Mouse (Mus musculus): ENCODE data around the gene Tmem9.

Tmem9 gene

GRCm38 (mm10) chr1:136031697-136032096 lies 23.7 kb downstream of the Tmem9 start:
- DNase-seq = peak; percentile 53 to 66

GRCm38 (mm10) chr1:136032961-136033360 lies 25.0 kb downstream of the Tmem9 start:
- DNase-seq = no peak

- DNase-seq = no peak
These were observed 31.0 kb downstream of the Tmem9 start for GRCm38 (mm10) chr1:136038746-136039538.

GRCm38 (mm10) chr1:136040452-136040851 lies 32.5 kb downstream of the Tmem9 start:
- no peak for DNase-seq

GRCm38 (mm10) chr1:136040874-136041273 lies 32.9 kb downstream of the Tmem9 start:
- no peak for DNase-seq

- peak; percentile 45 to 80 for DNase-seq
These were observed 37.8 kb downstream of the Tmem9 start for GRCm38 (mm10) chr1:136045774-136046173.

- peak in 1 of 2 experiments; percentile 24 for DNase-seq
These were observed 39.5 kb downstream of the Tmem9 start for GRCm38 (mm10) chr1:136047432-136047831.

- no peak for DNase-seq
These were observed 39.9 kb downstream of the Tmem9 start for GRCm38 (mm10) chr1:136047894-136048293.

- DNase-seq = no peak
These were observed 42.5 kb downstream of the Tmem9 start, which contains the start of gene Ascl5 for GRCm38 (mm10) chr1:136050312-136051012. Ascl5 (plus strand) TSS chr1:136050804.

GRCm38 (mm10) chr1:136051013-136051315 lies 43.0 kb downstream of the Tmem9 start:
- DNase-seq = peak in 1 of 2 experiments; percentile 20

GRCm38 (mm10) chr1:136051465-136051864 lies 43.5 kb downstream of the Tmem9 start:
- peak; percentile 81 to 83 for DNase-seq

GRCm38 (mm10) chr1:136052547-136052946 lies 44.6 kb downstream of the Tmem9 start, which contains the start of gene Cacna1s:
Cacna1s (plus strand) TSS chr1:136052750.
- no peak for DNase-seq

- no peak for DNase-seq
These were observed 47.8 kb downstream of the Tmem9 start for GRCm38 (mm10) chr1:136055771-136056170.

- no peak for DNase-seq
These were observed 50.6 kb downstream of the Tmem9 start for GRCm38 (mm10) chr1:136058594-136058993.

GRCm38 (mm10) chr1:136061041-136061789 lies 53.3 kb downstream of the Tmem9 start:
- peak; percentile 66 to 87 for DNase-seq

- no peak for DNase-seq
These were observed 53.8 kb downstream of the Tmem9 start for GRCm38 (mm10) chr1:136061790-136062141.

- DNase-seq = no peak
These were observed 56.0 kb downstream of the Tmem9 start for GRCm38 (mm10) chr1:136063991-136064390.

GRCm38 (mm10) chr1:136066621-136067020 lies 58.7 kb downstream of the Tmem9 start:
- DNase-seq = no peak

- no peak for DNase-seq
These were observed 59.6 kb downstream of the Tmem9 start for GRCm38 (mm10) chr1:136067579-136067978.

- DNase-seq = peak; percentile 61 to 74
These were observed 68.1 kb downstream of the Tmem9 start for GRCm38 (mm10) chr1:136076086-136076485.

- DNase-seq = no peak
These were observed 69.7 kb downstream of the Tmem9 start for GRCm38 (mm10) chr1:136077656-136078055.

GRCm38 (mm10) chr1:136081161-136081560 lies 73.2 kb downstream of the Tmem9 start:
- no peak for DNase-seq

Measured in kidney, postnatal 36 days (tissue).